Mouse (Mus musculus): ENCODE data around the gene Dhx57.

- TF ChIP-seq CTCF (IDR thresholded peaks at IDR 0.05; ENCODE audit: extremely low read depth, insufficient read depth, low read length) (no peak), POLR2A (IDR thresholded peaks at IDR 0.05; ENCODE audit: extremely low read depth, insufficient read depth, low read length) (no peak)
Observed at GRCm38 (mm10) chr17:80323658-80324057, 33.4 kb upstream of the Dhx57 start.

All from cortical plate, adult 2 months (tissue).